Mouse (Mus musculus) brain, embryonic 14.5 days (tissue): ENCODE results near the gene Gm27027.

Source experiments
- CTCF ChIP-seq: fragments of 200-500 bp; IDR thresholded peaks from 2 replicates; pipeline ENCODE4 v1.5.1; 2012; ENCODE audit warnings: inconsistent platforms, mild to moderate bottlenecking, moderate library complexity, borderline replicate concordance; ENCODE audit not compliant: insufficient read depth, insufficient read length; ENCODE audit errors: extremely low read depth
- POLR2A ChIP-seq: fragments of 200-500 bp; IDR thresholded peaks from 2 replicates; pipeline ENCODE4 v1.6.1; 2012; ENCODE audit warnings: mild to moderate bottlenecking, inconsistent platforms, borderline replicate concordance; ENCODE audit not compliant: poor library complexity, insufficient read depth, insufficient read length, severe bottlenecking; ENCODE audit errors: extremely low read depth

GRCm38 (mm10) chr2:94030602-94031001 is 34.4 kb upstream of the Gm27027 start:
- TF ChIP-seq CTCF (no peak), POLR2A (no peak)
